Mouse (Mus musculus) midbrain, embryonic 16.5 days (tissue): ENCODE data around the gene Myb. TPM values are rescaled to one million over a fixed set of nuclear protein-coding genes. Genes with fewer than 3 reads are reported as not detected.

Source experiments
- ATAC-seq: fragments of 200-750 bp; cut with Nextera tagmentation; 2 replicates; pipeline ENCODE4 v1.8.0; 2017; ENCODE audit warnings: moderate TSS enrichment
- H3K27ac ChIP-seq: fragments of 300-500 bp; sonication (generic); 2 replicates; pipeline ENCODE4 v1.5.1; 2014; ENCODE audit warnings: mild to moderate bottlenecking, low read length, mixed read lengths
- H3K27me3 ChIP-seq: fragments of 300-500 bp; sonication (generic); 2 replicates; pipeline ENCODE4 v1.6.1; 2014; ENCODE audit warnings: low read depth, low read length, mixed read lengths; ENCODE audit not compliant: control insufficient read depth, insufficient read depth
- H3K36me3 ChIP-seq: fragments of 300-500 bp; sonication (generic); 2 replicates; pipeline ENCODE4 v1.6.1; 2014; ENCODE audit warnings: mild to moderate bottlenecking, low read length, moderate library complexity, mixed read lengths; ENCODE audit not compliant: control insufficient read depth, insufficient read depth
- H3K4me1 ChIP-seq: fragments of 300-500 bp; sonication (generic); 2 replicates; pipeline ENCODE4 v1.6.1; 2014; ENCODE audit warnings: mild to moderate bottlenecking, low read length, mixed read lengths; ENCODE audit not compliant: control insufficient read depth, insufficient read depth
- H3K4me2 ChIP-seq: fragments of 300-500 bp; sonication (generic); 2 replicates; pipeline ENCODE4 v1.6.1; 2014; ENCODE audit warnings: mild to moderate bottlenecking, low read length, mixed read lengths
- H3K4me3 ChIP-seq: fragments of 300-500 bp; sonication (generic); 2 replicates; pipeline ENCODE4 v1.5.1; 2014; ENCODE audit warnings: low read depth, mild to moderate bottlenecking, low read length, moderate library complexity, mixed read lengths
- H3K9ac ChIP-seq: fragments of 300-500 bp; sonication (generic); 2 replicates; pipeline ENCODE4 v1.6.1; 2014; ENCODE audit warnings: low read depth, low read length, mixed read lengths
- H3K9me3 ChIP-seq: fragments of 300-500 bp; sonication (generic); replicated peaks from 2 replicates; pipeline ENCODE4 v1.6.1; 2014; ENCODE audit warnings: mild to moderate bottlenecking, low read length, mixed read lengths; ENCODE audit not compliant: control insufficient read depth, poor library complexity, severe bottlenecking
- WGBS: fragments of 180-500 bp; shearing (Covaris S2); extraction: QIAGEN DNeasy Blood & Tissue Kit; methylation state at CpG from one replicate; pipeline ENCODE4 v1.1.7; 2014; 5-methylcytosine and 5-hydroxymethylcytosine counted together
- polyA plus RNA-seq: library from polyadenylated mRNA; unstranded; fragments of >200 nt; fragmentation: Nextera tagmentation; extraction: Ambion mirVana; gene quantifications from 2 replicates; pipeline ENCODE4 v1.2.1, GENCODE M21; 2015

Myb gene
- polyA plus RNA-seq, 1 experiment from 2014 or later: 2.4 TPM

DNA sequence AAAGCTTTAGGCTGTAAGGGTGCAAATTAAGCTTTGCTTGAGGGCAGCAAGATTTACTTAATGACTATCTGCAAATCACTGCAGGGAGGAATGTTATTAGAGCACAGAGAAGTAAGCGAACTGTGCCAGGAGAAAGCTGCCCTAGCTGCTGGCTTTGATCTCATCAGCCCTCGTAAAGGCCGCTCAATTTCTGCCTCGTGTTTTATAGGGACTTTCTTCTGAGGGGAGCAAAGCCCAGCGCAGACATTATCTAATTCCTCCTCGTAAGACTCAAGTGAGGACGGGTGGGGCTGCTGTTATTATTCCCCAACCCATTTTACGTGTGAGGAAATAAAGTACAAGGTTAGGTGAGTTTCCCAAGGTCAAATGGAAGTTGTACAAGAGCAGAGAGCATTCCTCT, 34.8 kb upstream of the Myb start:
- Histone ChIP-seq H3K27me3 (no peaks in the 10 kb centered on the region), H3K4me3 (no peak overlapping the region), H3K36me3 (no peaks in the 10 kb centered on the region), H3K4me1 (0 out of 2 replicates have a peak, but pooled peaks cover 5% of the 10 kb centered on the region), H3K9me3 (no peaks in the 10 kb centered on the region), H3K9ac (no peak overlapping the region), H3K27ac (no peak overlapping the region), H3K4me2 (no peak overlapping the region)
- no peak for ATAC-seq
- WGBS: 50% methylated on average over 8 of the region's 8 CpGs

DNA sequence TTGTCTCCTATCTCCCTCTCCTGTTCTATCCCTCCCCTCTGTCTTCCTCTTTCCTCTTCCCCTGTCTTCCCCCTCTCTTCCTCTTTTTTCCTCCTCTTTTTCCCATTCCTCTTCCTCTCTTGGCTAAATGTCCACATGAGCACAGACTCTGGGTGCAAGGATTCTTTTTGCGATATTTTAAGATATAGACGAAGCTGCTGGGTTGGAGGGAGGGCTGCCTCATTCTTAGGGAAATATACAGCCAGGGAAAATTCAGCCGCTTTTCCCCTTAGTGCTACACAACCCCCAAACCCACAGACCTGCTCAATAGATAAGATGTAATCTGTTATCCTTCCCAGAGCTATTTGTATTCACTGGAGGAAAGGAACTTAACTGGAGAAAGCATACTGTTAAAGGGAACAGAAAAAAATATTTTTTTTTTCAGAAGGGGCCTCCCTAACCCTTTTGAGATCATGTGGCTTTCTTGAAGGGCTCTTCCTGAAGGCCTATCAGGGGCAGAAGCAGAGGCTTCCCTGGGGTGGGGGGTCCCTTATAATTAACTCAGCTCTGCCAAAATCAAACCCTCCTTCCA, 33.2 kb upstream of the Myb start:
- WGBS: 57% methylated on average over 3 of the region's 3 CpGs
- no peak overlapping the region for H3K4me2 ChIP-seq
- H3K36me3 ChIP-seq: no peaks in the 10 kb centered on the region
- ATAC-seq: no peak
- H3K4me3 ChIP-seq: no peak overlapping the region
- no peak overlapping the region for H3K27ac ChIP-seq
- 0 out of 2 replicates have a peak, but pooled peaks cover 5% of the 10 kb centered on the region for H3K4me1 ChIP-seq
- no peaks in the 10 kb centered on the region for H3K9me3 ChIP-seq
- no peaks in the 10 kb centered on the region for H3K27me3 ChIP-seq
- H3K9ac ChIP-seq: no peak overlapping the region

- Histone ChIP-seq H3K4me2 (no peak overlapping the region), H3K4me1 (0 out of 2 replicates have a peak, but pooled peaks cover 5% of the 10 kb centered on the region), H3K27ac (no peak overlapping the region), H3K9me3 (no peaks in the 10 kb centered on the region), H3K9ac (no peak overlapping the region), H3K27me3 (no peaks in the 10 kb centered on the region), H3K36me3 (no peaks in the 10 kb centered on the region), H3K4me3 (no peak overlapping the region)
- WGBS: 37% methylated on average over 10 of the region's 10 CpGs
- no peak for ATAC-seq
Observed at GRCm38 (mm10) chr10:21193088-21193934, 32.5 kb upstream of the Myb start.

GRCm38 (mm10) chr10:21192436-21192835, 31.7 kb upstream of the Myb start:
- Histone ChIP-seq H3K4me1 (0 out of 2 replicates have a peak, but pooled peaks cover 5% of the 10 kb centered on the region), H3K9ac (no peak overlapping the region), H3K27me3 (no peaks in the 10 kb centered on the region), H3K36me3 (no peaks in the 10 kb centered on the region), H3K27ac (no peak overlapping the region), H3K9me3 (no peaks in the 10 kb centered on the region), H3K4me3 (no peak overlapping the region), H3K4me2 (no peak overlapping the region)
- ATAC-seq: no peak
- WGBS: 78% methylated on average over 10 of the region's 10 CpGs

GRCm38 (mm10) chr10:21189756-21190397, 29.1 kb upstream of the Myb start:
- Histone ChIP-seq H3K4me1 (0 out of 2 replicates have a peak, but pooled peaks cover 5% of the 10 kb centered on the region), H3K4me2 (no peak overlapping the region), H3K27me3 (no peaks in the 10 kb centered on the region), H3K9ac (no peak overlapping the region), H3K36me3 (no peaks in the 10 kb centered on the region), H3K9me3 (no peaks in the 10 kb centered on the region), H3K4me3 (no peak overlapping the region), H3K27ac (no peak overlapping the region)
- ATAC-seq: no peak
- 79% methylated on average over 9 of the region's 9 CpGs for WGBS

- 18% methylated on average over 8 of the region's 8 CpGs for WGBS
- no peak overlapping the region for H3K9ac ChIP-seq
- peak; percentile 63; the same call in 1 of the 2 replicates for ATAC-seq
Observed at GRCm38 (mm10) chr10:21189275-21189601, 28.5 kb upstream of the Myb start.

DNA sequence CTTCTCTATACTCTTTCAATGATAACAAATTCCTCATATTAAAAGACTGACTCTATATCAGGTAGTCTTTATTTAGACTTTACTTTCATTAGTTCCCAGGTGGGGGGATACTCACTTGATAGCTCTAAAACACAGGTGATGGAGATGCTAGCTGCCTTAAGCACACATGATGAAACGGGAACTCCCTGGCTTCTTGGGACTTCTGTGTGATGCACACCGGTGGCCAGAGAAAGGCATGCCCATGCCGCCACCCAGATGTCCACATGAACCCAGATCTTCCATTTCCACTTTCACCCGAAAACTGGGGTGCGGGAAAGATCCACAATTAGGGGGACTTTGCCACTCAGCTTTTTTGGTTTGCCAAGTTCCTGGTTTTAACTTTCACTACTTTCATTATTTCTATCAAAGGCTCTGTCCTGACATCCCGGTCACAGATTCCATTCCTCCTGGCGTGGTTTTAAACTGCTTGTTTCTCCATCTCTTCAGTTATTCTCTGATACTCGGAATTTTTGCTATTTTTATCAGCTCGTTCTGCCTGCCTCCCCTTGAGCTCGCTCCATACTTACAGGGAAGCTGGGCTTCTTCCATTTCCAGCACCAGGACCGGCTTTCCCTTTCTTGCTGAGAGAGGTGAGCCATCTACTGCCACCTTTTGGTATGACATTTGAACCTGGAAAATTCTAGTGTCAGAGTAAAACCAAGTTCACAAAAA, 27.9 kb upstream of the Myb start:
- Histone ChIP-seq H3K4me2 (peak overlapping the region; percentile 38), H3K27ac (no peak overlapping the region), H3K27me3 (no peaks in the 10 kb centered on the region), H3K9me3 (no peaks in the 10 kb centered on the region), H3K36me3 (no peaks in the 10 kb centered on the region), H3K9ac (0 out of 2 replicates have a peak overlapping the region, but pooled peaks have one; percentile 23), H3K4me1 (0 out of 2 replicates have a peak, but pooled peaks cover 5% of the 10 kb centered on the region), H3K4me3 (peak overlapping the region; percentile 4)
- peak; percentile 85 for ATAC-seq
- 24% methylated on average over 11 of the region's 11 CpGs for WGBS

More at GRCm38 (mm10) chr10:21189275-21189601, 28.5 kb upstream of the Myb start:
- peak overlapping the region; percentile 4 for H3K4me3 ChIP-seq
- no peaks in the 10 kb centered on the region for H3K36me3 ChIP-seq
- no peak overlapping the region for H3K27ac ChIP-seq
- no peaks in the 10 kb centered on the region for H3K9me3 ChIP-seq
- H3K4me2 ChIP-seq: peak overlapping the region; percentile 38
- 0 out of 2 replicates have a peak, but pooled peaks cover 5% of the 10 kb centered on the region for H3K4me1 ChIP-seq
- no peaks in the 10 kb centered on the region for H3K27me3 ChIP-seq

GRCm38 (mm10) chr10:21187847-21188246, 27.1 kb upstream of the Myb start:
- no peak overlapping the region for H3K9ac ChIP-seq
- H3K4me1 ChIP-seq: no peaks in the 10 kb centered on the region
- H3K4me2 ChIP-seq: no peak overlapping the region
- no peak overlapping the region for H3K4me3 ChIP-seq
- ATAC-seq: no peak
- no peaks in the 10 kb centered on the region for H3K36me3 ChIP-seq
- H3K27me3 ChIP-seq: no peaks in the 10 kb centered on the region
- no peaks in the 10 kb centered on the region for H3K9me3 ChIP-seq
- H3K27ac ChIP-seq: no peak overlapping the region
